Mouse (Mus musculus) central nervous system, embryonic 18 days (tissue): Measurements from ENCODE around the gene Nudt11. TPM values are rescaled to one million over a fixed set of nuclear protein-coding genes. Genes with fewer than 3 reads are reported as not detected.

Experiments used
- polyA plus RNA-seq: library from polyadenylated mRNA; depleted of rRNA; stranded (reverse); fragments of >200 nt; gene quantifications from 2 replicates; pipeline ENCODE4 v1.2.3, GENCODE M21; 2012; rRNA removed

Nudt11 gene
- 42.3 and 42.7 TPM in 2 replicates for polyA plus RNA-seq

GRCm38 (mm10) chrX:6047066-6047935 lies at the start of gene Nudt11:
TSS of gene Nudt11 (plus strand) at chrX:6047453.

DNA sequence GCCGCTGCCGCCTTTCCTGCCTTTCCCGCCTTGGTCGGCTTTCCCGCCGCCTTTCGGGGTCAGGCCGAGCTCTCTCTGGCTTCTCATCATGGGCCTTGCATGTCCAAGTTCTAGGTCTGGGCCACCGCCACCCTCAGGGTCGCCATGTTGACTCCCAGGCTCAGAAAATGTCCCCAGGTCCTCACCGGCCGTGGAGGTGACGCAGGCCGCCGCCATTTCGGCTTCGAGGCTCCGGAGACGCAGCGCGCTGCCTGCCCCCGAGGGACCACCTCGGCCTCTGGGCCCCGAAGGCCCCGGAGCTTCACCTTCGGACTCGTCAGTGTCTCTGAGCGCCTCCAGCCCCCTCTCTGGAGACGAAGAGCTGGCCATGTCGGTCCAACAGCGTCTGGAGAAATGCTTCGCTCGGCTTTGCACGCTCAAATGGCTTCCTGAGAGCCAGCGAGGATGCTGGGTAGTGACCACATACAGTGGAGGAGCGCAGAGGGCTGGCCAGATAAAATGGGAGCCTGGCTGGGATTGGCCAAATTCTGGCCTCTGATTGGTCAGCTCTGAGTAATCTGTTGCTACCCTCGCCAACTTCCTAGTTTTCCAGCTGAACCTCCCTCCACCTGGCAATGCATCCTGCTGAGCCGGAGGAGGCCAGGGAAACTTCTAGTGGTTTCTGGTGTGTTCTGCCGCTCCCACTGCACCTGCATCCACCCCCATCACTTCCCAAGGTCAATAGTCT lies 35.9 kb downstream of the Nudt11 start, which contains the start of gene AU022751:
Gene AU022751 (minus strand): TSS at position 466 of the 727 bp plus-strand sequence.

Other genes with a start within 250 kb of the Nudt11 start
- gene AU022751, start 36.0 kb downstream of the Nudt11 start, polyA plus RNA-seq: 0.40 and 0.49 TPM in 2 replicates
- 44.7 and 45.1 TPM in 2 replicates for gene Nudt10, start 125.6 kb downstream of the Nudt11 start, polyA plus RNA-seq